Mouse (Mus musculus) brain, embryonic 14.5 days (tissue): ENCODE measurements around the gene Hipk2.

Experiments used
- CTCF ChIP-seq: fragments of 200-500 bp; IDR thresholded peaks from 2 replicates; pipeline ENCODE4 v1.5.1; 2012; ENCODE audit warnings: inconsistent platforms, mild to moderate bottlenecking, moderate library complexity, borderline replicate concordance; ENCODE audit not compliant: insufficient read depth, insufficient read length; ENCODE audit errors: extremely low read depth
- POLR2A ChIP-seq: fragments of 200-500 bp; IDR thresholded peaks from 2 replicates; pipeline ENCODE4 v1.6.1; 2012; ENCODE audit warnings: mild to moderate bottlenecking, inconsistent platforms, borderline replicate concordance; ENCODE audit not compliant: poor library complexity, insufficient read depth, insufficient read length, severe bottlenecking; ENCODE audit errors: extremely low read depth

DNA sequence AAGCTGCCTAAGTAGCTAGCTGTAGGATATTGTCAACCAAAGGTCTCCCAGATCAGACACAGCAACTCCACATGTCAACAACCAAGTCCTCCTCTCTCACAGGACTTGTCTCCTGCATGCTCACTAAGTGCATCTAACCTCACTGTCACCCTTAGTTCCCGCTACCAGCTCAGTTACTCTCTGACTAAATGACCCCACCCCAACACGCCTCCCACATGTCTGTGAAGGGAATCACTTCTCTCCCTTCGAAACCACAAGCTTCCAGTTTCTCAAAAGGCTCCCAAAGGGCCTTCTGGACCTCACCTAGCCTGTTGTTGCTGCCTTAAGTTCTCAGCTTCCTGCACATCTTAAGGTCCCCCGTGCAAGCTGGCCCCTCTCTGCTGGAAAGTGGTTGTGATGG is 25.2 kb upstream of the Hipk2 start:
- no peak for TF ChIP-seq CTCF
- no peak for TF ChIP-seq POLR2A
